ENCODE assay signal across 8 mouse cellular contexts in genomic region chr2:166711681-166712132, GRCm38 (mm10). TPM values are rescaled to one million over a fixed set of nuclear protein-coding genes. Genes with fewer than 3 reads are reported as not detected.
DNase-seq lines count a peak whose midpoint lies in the region; ATAC-seq and TF ChIP-seq lines count a peak whose summit lies in the region.

No protein-coding gene starts in this region.

- H3K36me3 ChIP-seq in heart, embryonic 10.5 days, result no peaks in the 10 kb centered on the region
- H3K36me3 ChIP-seq in heart, postnatal 0 days (replicated peaks; ENCODE audit: control insufficient read depth, insufficient read depth, low read length), result no peaks in the 10 kb centered on the region

- intact Hi-C loops in heart, postnatal 10 days (cut with DNase I), result loop anchor here (2.0 to 5.0 kb wide), 4 partner anchors 39 to 119 kb away; no protein-coding TSS in a partner anchor

- no peak for TF ChIP-seq CTCF in Patski (IDR thresholded peaks at IDR 0.05)
- no peak for TF ChIP-seq CTCF in heart, postnatal 0 days (IDR thresholded peaks at IDR 0.05; ENCODE audit: low read depth)

- no peak for DNase-seq in heart, embryonic 10.5 days (ENCODE audit: low spot score)
- no peak for DNase-seq in heart, postnatal 10 days
- peak; percentile 6 for DNase-seq in Patski (ENCODE audit: low read depth, low spot score)
- no peak for DNase-seq in heart, postnatal 0 days (ENCODE audit: low spot score)
- peak; percentile 53 for DNase-seq in mesoderm, embryonic 11.5 days (ENCODE audit: low read depth, low spot score)
- no peak for DNase-seq in urinary bladder, postnatal 4 days (ENCODE audit: low spot score in 2 of 2)
- DNase-seq in ovary, adult 18-20 months (ENCODE audit: low spot score), result no peak
- no peak for DNase-seq in right cerebral cortex, postnatal 36 days (ENCODE audit: low spot score in 2 of 2)

- H3K4me2 ChIP-seq in heart, postnatal 0 days (ENCODE audit: low read depth, low read length), result peak overlapping the region; percentile 96

- no peak for TF ChIP-seq EP300 in heart, postnatal 0 days (IDR thresholded peaks at IDR 0.05; ENCODE audit: low read depth)

- no peak overlapping the region for H3K9ac ChIP-seq in heart, postnatal 0 days (replicated peaks; ENCODE audit: low read depth, low read length)

- POLR2A ChIA-PET in Patski (lab: Charles Lee), result interaction anchor here (0.7 to 0.9 kb wide), 2 partner anchors 9 to 29 kb away, joined by 3 to 4 read pairs; no protein-coding TSS in a partner anchor

- no peaks in the 10 kb centered on the region for H3K9me3 ChIP-seq in heart, embryonic 10.5 days
- no peaks in the 10 kb centered on the region for H3K9me3 ChIP-seq in heart, postnatal 0 days (replicated peaks; ENCODE audit: control insufficient read depth, low read length)

- H3K27me3 ChIP-seq in heart, embryonic 10.5 days (ENCODE audit: insufficient read depth, poor library complexity, severe bottlenecking), result no peaks in the 10 kb centered on the region
- H3K27me3 ChIP-seq in Patski, result peaks cover 5% of the 10 kb centered on the region
- H3K27me3 ChIP-seq in heart, postnatal 0 days (ENCODE audit: control insufficient read depth, insufficient read depth, low read length), result no peaks in the 10 kb centered on the region

- peak overlapping the region; percentile 19; the same call in 1 of the 2 replicates for H3K27ac ChIP-seq in heart, embryonic 10.5 days
- H3K27ac ChIP-seq in heart, postnatal 0 days (ENCODE audit: low read depth), result no peak overlapping the region

- in situ Hi-C loops in Patski (cut with MboI; ENCODE audit: low pct_unique_long_range_greater_than_20kb), result loop anchor here (5.0 kb wide), 1 partner anchor 104 kb away; no protein-coding TSS in a partner anchor

- 21% methylated on average over 7 of the region's 7 CpGs for WGBS in heart, embryonic 10.5 days
- 41% methylated on average over 7 of the region's 7 CpGs for WGBS in heart, postnatal 0 days

- ATAC-seq in Patski, result peak; percentile 19
- no peak for ATAC-seq in heart, postnatal 0 days (ENCODE audit: insufficient read depth, low read depth)

- CTCF ChIA-PET in Patski (lab: Charles Lee), result no interaction called here

- peak overlapping the region; percentile 85 for H3K4me3 ChIP-seq in heart, embryonic 10.5 days
- H3K4me3 ChIP-seq in heart, postnatal 0 days (ENCODE audit: low read depth, low read length), result peak overlapping the region; percentile 61

- H3K4me1 ChIP-seq in heart, embryonic 10.5 days, result peaks cover 59% of the 10 kb centered on the region
- H3K4me1 ChIP-seq in heart, postnatal 0 days (ENCODE audit: control insufficient read depth, insufficient read depth), result 0 out of 2 replicates have a peak, but pooled peaks cover 3% of the 10 kb centered on the region

RNA-seq across cellular contexts. Expression of gene Prex1, which starts 1.9 kb away (rescaled TPM):
- 10.9 and 13.2 TPM in 2 replicates for polyA plus RNA-seq in heart, embryonic 10.5 days (2016; fragmentation: Nextera tagmentation; extraction: Ambion mirVana)
- total RNA-seq in heart, postnatal 10 days (2021), result 10 to 100 TPM; 12.1 to 17.7 TPM
- polyA plus RNA-seq in Patski (2021), result 3.9 TPM
- total RNA-seq in heart, postnatal 0 days (2014; rRNA removed; ENCODE audit: low replicate concordance), result 6.2 and 12.2 TPM in 2 replicates
- polyA plus RNA-seq in heart, postnatal 0 days (2015; fragmentation: Nextera tagmentation; extraction: Ambion mirVana), result 3.7 and 4.0 TPM in 2 replicates

Comparison
In these comparisons a context has a peak if more than half of its experiments do, and no peak if none do; other contexts are left out.
1. DNase-seq: peak in Patski (single experiment) and mesoderm, embryonic 11.5 days (single experiment); none in heart, embryonic 10.5 days (single experiment), heart, postnatal 10 days (0 of 2), heart, postnatal 0 days (single experiment), urinary bladder, postnatal 4 days (0 of 2), ovary, adult 18-20 months (single experiment) and right cerebral cortex, postnatal 36 days (0 of 2).